Mouse (Mus musculus): ENCODE results near the gene Six4.

DNA sequence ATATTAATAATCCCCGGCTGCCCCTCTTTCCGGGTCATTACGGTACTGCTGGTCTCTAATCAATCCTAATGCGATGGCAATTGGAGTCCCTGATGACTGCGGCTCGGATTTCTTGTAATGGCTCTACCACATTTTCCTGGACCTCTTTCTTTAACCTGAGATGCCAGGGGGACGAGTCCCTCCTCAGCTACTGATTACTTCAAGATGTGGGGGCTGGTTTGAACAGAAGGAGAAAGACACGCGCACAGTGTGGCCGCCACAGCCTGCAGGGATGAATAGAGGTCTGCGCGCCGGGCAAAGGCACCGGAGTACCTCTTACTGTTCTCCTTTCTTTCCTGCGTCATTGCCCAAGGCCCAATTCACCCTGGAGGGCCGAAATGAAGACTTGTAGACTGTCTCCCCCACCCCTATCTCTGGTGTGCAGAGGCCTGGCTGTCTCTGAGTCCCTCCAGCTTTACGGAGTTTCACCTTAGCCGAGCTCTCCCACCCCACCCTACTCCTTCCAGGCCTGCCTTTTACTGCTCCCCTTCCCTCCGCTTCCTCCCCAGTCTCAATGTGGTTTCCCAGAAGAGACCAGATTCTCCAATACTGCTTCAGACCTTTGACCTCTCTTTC, 61.1 kb downstream of the Six4 start:
- no peak for TF ChIP-seq CTCF (IDR thresholded peaks at IDR 0.05; ENCODE audit: control insufficient read depth, insufficient read depth, low read length)
- TF ChIP-seq POLR2A (IDR thresholded peaks at IDR 0.05; ENCODE audit: borderline replicate concordance, control insufficient read depth, low read depth, low read length), result no peak
